Mouse (Mus musculus) monocyte, adult 5-6 weeks (primary cell): ENCODE measurements around the gene Trp63. TPM values are rescaled to one million over a fixed set of nuclear protein-coding genes. Genes with fewer than 3 reads are reported as not detected.
"Not testable (repeated sequence)": the region's sequence is repeated elsewhere in the genome, so short reads cannot be mapped to it uniquely, and the experiment has no call there.

Experiments
- ATAC-seq: fragments of 153-309, 156-312 bp; replicated peaks from 2 replicates; pipeline ENCODE4 v1.8.0; 2017; ENCODE audit warnings: mild to moderate bottlenecking; ENCODE audit not compliant: low TSS enrichment, insufficient number of reproducible peaks, severe bottlenecking, poor library complexity, low FRiP score
- total RNA-seq: library from RNA; stranded (forward); fragments of 200-1000, 200-491, 200-594 nt; gene quantifications from 3 replicates; pipeline ENCODE4 v1.2.3, GENCODE M21; 2017

Trp63 gene
- not detected in 3 replicates for total RNA-seq

DNA sequence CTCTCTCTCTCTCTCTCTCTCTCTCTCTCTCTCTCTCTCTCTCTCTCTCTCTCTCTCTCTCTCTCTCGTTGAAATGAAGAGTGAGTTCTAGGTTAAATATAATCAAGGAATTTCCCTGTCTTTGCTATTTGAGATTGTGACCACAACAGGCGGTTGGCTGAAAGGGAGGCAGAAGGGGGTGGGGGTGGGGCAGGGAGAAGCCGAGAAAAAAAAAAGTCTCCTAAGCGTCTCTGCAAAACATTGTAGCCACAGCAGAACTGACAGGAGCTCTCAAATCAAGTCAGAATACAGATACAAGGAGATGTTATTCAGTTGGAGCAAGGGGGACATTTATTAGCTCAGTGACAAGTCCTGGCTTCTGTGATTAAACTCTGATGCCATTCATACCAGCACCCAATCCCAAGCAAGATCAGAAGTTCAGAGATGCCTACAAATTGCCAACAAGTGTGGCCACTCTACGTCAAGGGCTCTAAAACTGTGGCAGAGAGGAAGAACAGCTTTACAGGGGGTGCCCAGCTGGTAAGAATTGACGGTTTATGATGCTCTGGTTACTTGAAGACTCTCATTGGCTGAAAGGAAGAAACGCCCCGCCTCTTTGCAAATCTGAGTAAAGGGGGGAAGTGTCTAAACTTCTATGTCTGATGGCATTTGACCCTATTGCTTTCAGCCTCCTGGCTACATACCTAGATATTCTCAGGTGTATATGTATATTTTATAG lies at the start of gene Trp63:
Trp63 (plus strand) TSS at position 233 of the 718 bp plus-strand sequence.
- ATAC-seq: no peak

DNA sequence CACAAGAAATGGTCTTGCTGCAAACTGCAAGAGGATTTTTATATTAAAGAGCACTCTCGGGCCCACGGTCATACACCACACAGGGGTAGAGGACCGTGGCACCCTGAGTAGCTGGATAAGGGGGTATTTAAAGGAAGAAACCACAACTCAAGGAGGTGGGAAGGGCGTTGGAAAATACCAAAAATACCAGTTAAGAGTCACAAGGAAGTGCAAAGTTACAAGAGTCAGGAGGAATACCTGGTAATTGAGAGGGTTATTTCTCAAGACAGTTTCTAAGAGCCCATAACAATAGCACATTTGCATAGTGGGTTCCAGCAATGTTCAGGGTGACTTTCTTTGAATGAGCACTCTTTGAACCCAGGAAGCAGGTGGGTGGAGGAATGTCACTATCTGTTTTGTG lies 38.8 kb upstream of the Trp63 start:
- not testable (repeated sequence) for ATAC-seq

DNA sequence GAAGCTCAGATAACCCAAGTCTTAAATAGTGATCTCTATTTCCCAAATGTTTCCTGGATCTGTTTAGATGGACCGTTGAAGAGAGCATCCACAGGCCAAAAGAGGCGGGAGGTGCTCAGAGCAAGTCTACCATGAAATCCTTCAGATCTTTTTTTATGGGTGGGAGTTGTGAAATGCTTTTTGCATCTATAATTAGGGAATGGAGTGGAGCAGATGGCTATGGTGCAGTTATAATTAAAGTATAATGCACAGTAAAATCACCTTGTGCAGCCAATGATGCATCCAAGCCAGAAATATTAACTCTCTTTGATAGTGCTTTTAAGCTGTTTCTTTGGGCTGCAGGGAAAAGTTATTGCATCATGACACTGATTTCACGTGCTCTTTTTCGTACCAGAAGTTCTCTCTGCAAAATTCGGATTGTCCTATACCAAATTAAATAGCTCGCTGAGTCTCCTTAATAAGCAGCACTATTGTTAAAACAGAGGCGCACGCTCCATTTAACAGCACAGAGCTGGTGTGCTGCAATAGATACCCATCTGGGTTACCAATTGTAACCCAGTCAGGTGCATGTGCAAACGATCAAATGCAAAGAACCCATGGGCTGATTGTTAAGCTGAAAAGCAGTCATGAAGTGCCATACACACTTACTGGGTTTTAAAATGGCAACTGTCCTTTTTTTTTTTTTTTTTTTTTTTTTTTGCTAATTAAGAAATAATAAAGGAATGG lies 22.9 kb upstream of the Trp63 start:
- ATAC-seq: no peak

DNA sequence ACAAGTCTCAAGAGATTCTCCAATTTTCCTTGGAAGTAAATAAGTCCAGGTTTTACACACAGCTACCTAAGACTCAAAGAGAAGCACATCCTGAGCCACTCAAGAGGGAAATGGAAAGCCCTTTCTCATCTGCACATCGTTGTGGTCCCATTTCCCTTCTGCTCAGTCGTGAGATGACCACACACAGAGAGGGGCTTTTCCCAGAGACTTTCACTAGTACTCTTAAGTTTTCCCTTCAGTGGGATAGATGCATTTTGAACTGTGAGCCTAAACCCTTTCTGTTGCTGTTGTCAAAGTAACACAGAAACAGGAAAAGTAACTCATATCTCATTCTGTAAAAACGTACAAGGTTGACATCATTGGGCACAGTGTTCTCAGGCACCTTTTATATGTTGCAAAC lies 20.4 kb upstream of the Trp63 start:
- no peak for ATAC-seq

DNA sequence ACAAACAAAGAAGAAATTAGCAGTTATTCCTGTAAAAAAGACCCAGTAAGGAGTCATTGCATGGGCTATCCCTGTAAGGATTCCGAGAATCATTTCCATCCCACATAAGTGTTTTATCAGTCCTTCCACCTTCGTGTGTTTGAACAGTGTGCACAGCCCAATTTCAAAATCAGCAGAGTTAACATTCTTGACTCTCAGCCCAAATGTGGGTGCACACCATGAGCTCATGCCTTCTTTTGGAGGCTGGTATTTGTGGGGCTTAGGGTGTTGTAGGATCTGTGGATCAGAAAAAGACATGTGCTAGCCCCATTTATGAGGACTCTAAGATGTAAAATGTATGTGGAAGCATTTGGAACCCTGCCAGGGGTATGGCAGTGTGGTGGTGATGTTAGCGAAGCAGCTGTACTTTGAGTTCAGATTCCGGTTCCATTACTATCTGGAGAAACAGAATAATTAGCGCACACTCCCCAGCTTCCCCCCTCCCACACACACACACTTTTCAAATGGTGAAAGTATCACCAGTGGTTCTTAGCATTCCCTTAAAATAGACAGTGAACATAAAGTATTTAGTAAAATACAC lies 9.6 kb upstream of the Trp63 start:
- no peak for ATAC-seq

DNA sequence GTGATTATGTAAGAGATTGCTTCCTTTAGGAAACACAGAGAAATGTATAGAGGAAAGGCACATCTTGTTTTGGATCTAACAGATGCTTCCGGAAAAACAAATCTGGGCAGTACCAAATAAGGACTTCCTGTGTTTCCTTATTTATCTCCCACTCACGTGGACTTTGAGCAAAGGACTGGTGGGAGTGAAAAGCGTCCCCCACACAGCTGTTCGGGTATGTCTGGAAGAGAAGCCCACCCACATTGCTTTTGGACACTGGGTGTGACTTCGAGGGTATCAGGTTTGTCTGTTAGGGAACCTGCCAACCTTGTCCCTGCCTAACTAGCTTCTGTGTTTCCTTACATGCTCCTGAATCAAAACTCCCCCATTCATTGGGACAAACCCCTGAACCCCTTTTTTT lies 3.2 kb upstream of the Trp63 start:
- no peak for ATAC-seq

DNA sequence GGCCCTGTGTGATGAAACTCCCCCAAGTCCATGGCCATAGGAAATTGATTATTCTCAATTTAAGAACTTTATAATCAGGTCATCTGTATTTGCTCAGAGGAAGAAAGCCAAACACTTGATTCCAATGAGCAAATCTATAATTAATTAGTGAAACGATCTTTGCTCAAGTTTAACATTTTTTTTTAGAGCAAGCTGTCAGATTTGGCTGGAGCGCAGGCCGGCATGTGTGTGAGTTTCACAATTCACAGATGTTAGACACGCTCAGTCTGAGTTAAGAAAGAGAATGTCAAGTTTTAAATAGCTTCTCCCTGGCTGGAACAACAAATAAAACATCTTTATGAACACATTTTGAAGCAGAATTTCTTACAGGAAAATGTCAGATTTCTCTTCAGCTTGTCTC lies 1.0 kb upstream of the Trp63 start:
- no peak for ATAC-seq

DNA sequence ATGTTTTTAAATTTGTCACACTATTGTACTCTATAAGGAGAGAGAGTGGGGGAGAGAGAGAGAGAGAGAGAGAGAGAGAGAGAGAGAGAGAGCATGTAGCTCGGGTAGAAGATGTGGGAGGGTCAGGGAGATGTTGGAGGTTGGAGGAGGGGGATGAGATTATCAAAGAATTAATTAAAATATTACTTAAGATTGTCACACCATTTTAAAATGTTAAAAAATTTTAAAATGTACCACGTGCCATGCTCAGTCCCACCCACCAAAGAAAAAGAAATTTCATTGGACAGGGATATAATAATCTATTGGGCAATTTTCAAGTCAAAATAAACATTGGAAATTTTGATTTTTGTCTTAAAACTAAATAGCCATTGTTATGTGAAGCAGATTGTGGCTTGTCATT lies 1.0 kb downstream of the Trp63 start:
- no peak for ATAC-seq

DNA sequence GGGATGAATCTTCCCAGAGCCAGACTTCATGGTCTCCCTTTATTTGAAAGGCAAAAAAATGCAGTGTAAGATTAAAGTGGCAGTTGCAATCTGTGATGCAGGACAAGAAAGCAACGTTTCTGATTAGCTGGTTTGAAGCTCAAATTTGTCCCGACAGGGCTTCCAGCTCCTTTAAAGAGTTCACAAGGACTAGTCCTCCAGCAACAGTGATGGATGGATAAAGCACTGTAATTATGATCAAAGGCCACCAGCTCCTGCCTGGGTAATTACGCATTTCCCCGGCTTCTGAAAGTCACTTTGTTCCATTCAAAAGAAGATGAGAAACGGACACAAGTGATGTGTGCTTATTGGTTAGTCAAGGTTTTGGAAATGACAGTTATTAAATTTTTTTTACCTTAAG lies 7.0 kb downstream of the Trp63 start:
- ATAC-seq: no peak

DNA sequence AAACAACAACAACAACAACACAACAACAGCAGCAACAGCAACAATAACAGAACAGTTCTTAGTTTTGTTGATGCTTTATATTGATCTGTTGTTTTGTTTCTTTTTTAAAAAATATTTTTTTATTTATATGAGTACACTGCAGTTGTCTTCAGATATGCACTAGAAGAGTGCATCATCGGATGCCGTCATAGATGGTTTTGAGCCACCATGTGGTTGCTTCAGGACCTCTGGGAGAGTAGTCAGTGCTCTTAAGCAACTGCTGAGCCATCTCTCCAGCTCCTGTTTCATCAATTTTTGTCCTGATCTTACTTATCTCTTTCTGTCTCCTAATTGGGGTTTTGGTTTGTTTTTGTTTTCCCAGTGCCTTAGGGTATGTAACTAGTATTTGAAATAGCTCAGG lies 17.7 kb downstream of the Trp63 start:
- no peak for ATAC-seq

DNA sequence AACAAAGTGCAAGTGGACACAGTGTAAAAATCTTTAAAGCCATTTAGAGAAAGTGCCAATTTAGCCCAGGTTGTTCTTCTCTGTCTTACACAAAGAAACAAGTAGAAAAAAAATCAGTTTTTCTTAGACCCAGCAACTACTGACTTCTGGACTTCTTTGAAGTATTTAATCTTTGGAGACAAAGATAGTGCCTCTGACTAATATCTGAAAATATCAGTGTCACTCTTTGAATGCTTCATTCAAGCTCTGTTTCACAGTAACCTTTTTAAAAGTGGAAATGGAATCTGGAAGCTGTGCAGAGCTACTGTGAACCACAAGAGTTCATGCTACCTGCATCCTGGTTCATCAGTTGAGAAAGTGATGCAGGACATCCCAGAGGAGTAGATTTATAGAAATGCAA lies 22.7 kb downstream of the Trp63 start:
- ATAC-seq: no peak

DNA sequence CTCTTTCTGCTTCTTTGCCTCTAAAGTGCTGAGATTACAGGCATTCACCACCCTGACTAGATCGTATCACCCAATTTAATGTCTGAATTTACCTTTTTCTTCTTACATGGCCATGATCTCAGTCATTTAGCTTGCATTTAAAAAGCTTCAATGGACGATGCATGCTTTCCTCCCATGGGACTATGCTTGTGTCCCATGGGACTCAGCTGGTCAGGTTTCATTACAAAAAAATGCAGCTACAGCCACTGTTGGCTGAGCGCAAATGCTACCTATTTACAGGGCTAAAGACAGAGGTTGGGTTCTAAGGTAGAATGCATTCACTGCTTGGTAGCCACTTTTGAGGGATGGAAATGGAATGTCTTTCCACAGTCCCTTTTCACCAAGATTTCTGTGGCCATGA lies 32.2 kb downstream of the Trp63 start:
- no peak for ATAC-seq

DNA sequence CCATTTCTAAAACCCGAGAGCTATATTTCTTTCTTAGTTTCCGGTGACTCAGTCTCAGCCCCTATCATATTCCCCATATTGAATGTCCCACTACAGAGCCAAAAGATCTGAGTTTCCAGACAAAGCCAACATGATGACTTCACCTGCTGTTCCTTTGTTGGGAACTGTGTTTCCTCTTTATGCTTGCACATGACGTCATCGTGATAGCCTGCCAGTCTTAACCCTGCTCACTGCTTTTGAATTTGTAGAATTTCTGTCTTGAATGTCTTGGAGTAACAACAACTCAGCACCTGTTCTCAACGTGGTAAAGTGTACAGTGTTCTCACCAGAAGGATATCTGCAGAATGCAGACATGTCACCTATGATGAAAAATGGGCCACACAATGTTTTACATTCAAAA lies 39.6 kb downstream of the Trp63 start:
- no peak for ATAC-seq

DNA sequence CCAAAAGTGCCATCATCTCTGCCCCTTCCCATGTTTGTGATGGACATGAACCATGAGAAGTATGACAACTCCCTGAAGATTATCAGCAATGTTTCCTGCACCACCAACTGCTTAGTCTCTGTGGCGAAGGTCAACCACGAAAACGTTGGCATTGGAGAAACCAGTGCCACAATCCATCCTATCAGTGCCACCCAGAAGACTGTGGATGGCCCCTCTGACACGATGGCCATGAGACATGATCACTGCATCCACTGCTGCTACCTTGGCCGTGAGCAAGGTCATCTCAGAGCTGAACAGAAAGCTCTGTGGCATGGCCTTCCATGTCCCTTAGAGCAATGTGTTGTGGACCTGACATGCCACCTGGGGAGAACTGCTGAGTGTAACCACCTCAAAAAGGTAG lies 43.4 kb downstream of the Trp63 start:
- no peak for ATAC-seq

DNA sequence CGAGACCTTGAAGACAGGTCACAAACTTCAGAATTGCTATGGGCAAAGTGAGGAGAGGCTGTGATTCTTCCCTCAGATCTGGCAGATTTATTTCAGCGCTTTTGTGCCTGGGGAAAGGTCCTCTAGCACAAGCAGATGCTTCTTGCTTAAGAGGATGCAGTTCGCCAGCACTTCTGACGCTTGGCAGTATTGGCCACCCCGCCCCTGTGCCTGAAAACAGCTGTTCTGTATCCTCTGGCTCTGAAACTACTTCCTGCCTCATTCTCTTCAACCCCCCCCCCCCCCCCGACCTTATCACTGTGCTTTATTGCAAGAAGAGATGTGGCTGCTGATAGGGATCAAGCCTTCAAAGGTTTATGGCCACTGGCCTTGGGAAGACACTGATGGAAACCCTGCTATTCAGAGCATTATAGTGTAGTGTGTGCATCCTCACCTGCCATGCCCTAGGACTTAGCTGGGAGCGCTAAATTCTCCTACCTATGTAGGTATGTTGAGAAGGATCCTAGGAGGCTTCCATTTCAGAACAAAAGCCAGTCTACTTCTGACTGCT lies 44.5 kb downstream of the Trp63 start:
- no peak for ATAC-seq

DNA sequence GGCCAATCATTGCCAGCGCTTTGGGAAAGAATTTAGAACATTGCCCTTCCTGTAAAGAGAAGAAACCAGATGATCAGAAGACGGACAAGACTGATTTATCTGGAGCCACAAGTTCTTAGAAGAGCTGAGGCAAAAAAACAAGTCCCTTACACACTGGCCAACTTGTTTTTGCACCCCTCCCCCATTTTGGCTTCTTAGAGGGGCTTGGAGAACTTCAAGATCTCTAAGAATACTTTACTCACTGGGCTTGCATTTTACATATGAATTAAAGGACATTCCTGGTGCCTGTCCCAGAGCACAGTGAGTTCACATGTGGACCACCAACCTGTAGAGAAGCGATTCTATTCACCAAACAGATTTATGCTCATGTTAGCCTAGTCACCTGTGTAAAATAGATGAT lies 53.3 kb downstream of the Trp63 start:
- ATAC-seq: no peak

DNA sequence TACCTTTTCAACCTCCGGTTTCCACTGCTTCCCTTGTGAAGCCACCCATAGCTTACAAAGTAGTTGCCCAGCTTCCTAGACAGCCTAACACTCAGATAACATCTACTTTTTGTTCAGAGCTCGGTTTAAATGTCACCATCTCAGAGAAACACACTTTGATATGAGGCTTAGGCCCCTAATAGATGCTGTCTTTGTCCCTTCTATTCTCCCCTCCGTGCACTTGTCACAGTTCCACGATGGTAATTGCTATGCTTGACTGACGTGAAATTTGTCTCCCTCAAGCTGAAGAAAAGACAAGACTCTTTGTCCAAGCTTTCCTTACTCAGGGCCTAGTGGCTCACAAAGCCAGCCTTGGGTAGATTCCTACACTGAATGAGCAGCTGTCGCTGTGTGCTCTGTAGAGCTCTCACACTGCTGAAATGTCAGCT lies 54.1 kb downstream of the Trp63 start:
- ATAC-seq: no peak

DNA sequence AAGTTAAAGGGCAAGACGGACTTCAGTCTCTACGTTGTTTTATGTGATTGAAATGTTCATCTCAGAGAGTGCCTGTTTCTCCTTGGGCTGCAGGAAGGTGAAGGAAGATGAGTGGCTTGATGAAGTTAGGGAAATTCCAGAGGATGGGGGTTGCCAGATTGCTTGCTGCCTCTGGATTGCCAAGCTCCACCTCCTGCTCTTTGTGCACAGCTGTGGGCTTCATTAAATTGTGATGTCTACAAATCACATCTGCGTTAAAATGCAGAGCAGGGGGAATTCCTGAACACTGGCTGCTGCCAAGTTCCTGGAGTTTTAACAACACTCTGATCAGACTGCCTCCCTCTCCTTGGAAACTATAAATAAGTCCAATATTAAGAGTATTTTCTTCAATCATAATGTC lies 63.2 kb downstream of the Trp63 start:
- ATAC-seq: no peak

DNA sequence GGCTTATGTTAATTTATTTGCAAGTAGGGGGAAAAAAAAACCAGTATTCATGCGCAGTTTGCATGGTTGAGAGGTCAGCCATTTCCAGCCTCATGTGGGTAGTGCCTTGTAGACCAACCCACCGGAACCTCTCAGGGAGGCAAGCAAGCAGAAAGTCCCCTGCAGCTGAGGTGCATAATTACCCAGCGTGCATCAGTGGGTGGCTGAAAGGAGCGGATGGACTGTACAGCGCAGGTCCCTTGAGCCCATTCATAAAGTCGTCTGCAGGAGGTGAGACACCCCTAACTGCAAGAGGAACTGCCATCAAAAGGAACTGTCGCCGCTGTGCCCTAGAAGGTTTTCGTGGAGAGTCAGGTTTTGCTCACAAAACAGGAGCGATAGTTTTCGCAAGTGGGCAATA lies 68.3 kb downstream of the Trp63 start:
- ATAC-seq: no peak

DNA sequence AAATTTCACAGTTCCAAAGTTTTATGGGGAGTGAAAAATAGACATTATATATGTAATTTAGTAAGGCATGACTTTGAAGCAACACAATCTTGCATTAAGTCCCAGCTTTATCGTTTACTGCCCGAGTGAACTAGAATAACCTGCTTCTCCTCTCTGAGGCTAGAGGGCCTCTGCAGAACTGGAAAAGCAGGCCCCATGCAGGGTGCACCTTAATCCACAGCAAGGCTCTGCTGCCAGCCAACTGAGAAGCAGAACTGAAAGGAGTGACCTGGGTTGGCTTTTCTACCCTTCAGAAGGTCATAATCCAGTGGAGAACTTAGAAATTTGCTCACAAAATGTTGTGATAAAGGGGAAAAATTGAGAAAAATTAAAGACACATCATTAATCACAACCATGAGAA lies 74.5 kb downstream of the Trp63 start:
- no peak for ATAC-seq
